Comparison of ENCODE assay signal across 11 mouse cellular contexts in the genomic region with DNA sequence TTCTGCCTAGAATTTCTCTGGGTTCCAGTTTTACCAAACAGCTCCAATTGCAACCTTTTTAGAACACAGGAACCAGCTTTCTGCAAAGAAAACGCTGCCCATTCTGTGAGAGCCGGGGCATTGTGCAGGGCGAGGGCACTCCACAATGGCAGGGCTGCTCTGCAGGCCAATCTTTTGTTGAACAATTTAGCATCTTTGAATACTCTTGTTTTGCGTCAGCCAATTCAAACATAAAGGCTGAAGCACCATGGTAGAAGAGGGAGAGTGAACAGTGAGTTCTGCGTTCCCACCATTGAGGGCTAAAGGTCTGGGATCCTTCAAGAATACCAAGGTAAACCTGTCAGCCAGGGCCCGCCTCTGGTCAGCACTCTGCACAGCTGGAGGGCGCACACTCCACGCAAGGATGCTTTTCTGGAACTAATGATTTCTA. TPM values are rescaled to one million over a fixed set of nuclear protein-coding genes. Genes with fewer than 3 reads are reported as not detected.
A peak's percentile ranks its signal among the peaks of the same experiment; 100 is the strongest.
DNase-seq lines count a peak whose midpoint lies in the region; ATAC-seq and TF ChIP-seq lines count a peak whose summit lies in the region.
"Had no signal": no experiment of that assay in that cellular context is flagged by ENCODE, and none has a peak within 500 bp of the region (broad histone marks: within the 10 kb centered on the region; RNA-seq: fewer than 3 reads in every experiment).

No protein-coding gene starts in this region.

- no peak for DNase-seq in midbrain, embryonic 11.5 days (ENCODE audit: low spot score, missing footprints)
- no peak for DNase-seq in midbrain, postnatal 0 days (ENCODE audit: low spot score)
- no peak for DNase-seq in stomach, postnatal 0 days (ENCODE audit: low spot score)
- DNase-seq in kidney, adult 11 months, result no peak
- DNase-seq in heart, adult 11 months, result no peak
- DNase-seq: adrenal gland, postnatal 14 days; cerebellum, adult 11 months; right cerebral cortex, postnatal 14 days had no signal

- no peak overlapping the region for H3K9ac ChIP-seq in midbrain, embryonic 11.5 days (ENCODE audit: low read length)
- H3K9ac ChIP-seq in midbrain, postnatal 0 days (replicated peaks; ENCODE audit: low read length, poor library complexity, severe bottlenecking), result no peak overlapping the region
- H3K9ac ChIP-seq in forebrain, embryonic 12.5 days, result no peak overlapping the region
- no peak overlapping the region for H3K9ac ChIP-seq in hindbrain, embryonic 16.5 days (ENCODE audit: low read depth, low read length)
- no peak overlapping the region for H3K9ac ChIP-seq in stomach, postnatal 0 days (ENCODE audit: low read length)

- TF ChIP-seq EP300 in stomach, postnatal 0 days (optimal IDR thresholded peaks at IDR 0.05), result no peak

- no peaks in the 10 kb centered on the region for H3K9me3 ChIP-seq in midbrain, embryonic 11.5 days (ENCODE audit: control insufficient read depth, low read length)
- H3K9me3 ChIP-seq in midbrain, postnatal 0 days (ENCODE audit: low read length), result no peaks in the 10 kb centered on the region
- no peaks in the 10 kb centered on the region for H3K9me3 ChIP-seq in forebrain, embryonic 12.5 days
- no peaks in the 10 kb centered on the region for H3K9me3 ChIP-seq in hindbrain, embryonic 16.5 days (ENCODE audit: control insufficient read depth, low read length)
- H3K9me3 ChIP-seq in stomach, postnatal 0 days (ENCODE audit: control insufficient read depth, low read length), result no peaks in the 10 kb centered on the region
- H3K9me3 ChIP-seq: megakaryocyte, embryonic 14.5 days had no signal

- ATAC-seq in midbrain, embryonic 11.5 days (ENCODE audit: low FRiP score), result peak; percentile 69
- no peak for ATAC-seq in midbrain, postnatal 0 days (ENCODE audit: low FRiP score)
- peak; percentile 76 for ATAC-seq in forebrain, embryonic 12.5 days (ENCODE audit: low FRiP score)
- 0 out of 2 replicates have a peak, but pooled peaks have one; percentile 28 for ATAC-seq in hindbrain, embryonic 16.5 days
- ATAC-seq in stomach, postnatal 0 days (ENCODE audit: low FRiP score, low TSS enrichment), result peak; percentile 43; the same call in 1 of the 2 replicates

- no peak overlapping the region for H3K4me3 ChIP-seq in midbrain, embryonic 11.5 days (ENCODE audit: low read depth, low read length)
- no peak overlapping the region for H3K4me3 ChIP-seq in midbrain, postnatal 0 days (ENCODE audit: low read depth, low read length)
- H3K4me3 ChIP-seq in forebrain, embryonic 12.5 days (replicated peaks), result no peak overlapping the region
- H3K4me3 ChIP-seq in hindbrain, embryonic 16.5 days (ENCODE audit: low read length), result no peak overlapping the region
- no peak overlapping the region for H3K4me3 ChIP-seq in stomach, postnatal 0 days (ENCODE audit: low read depth, low read length)
- H3K4me3 ChIP-seq: megakaryocyte, embryonic 14.5 days had no signal

- peaks cover 39% of the 10 kb centered on the region for H3K4me1 ChIP-seq in midbrain, embryonic 11.5 days (ENCODE audit: control insufficient read depth, insufficient read depth, low read length)
- no peaks in the 10 kb centered on the region for H3K4me1 ChIP-seq in midbrain, postnatal 0 days (ENCODE audit: insufficient read depth, low read length)
- H3K4me1 ChIP-seq in forebrain, embryonic 12.5 days, result peaks cover 45% of the 10 kb centered on the region
- peaks cover 3% of the 10 kb centered on the region; the same call in 1 of the 2 replicates for H3K4me1 ChIP-seq in hindbrain, embryonic 16.5 days (ENCODE audit: control insufficient read depth, insufficient read depth, low read depth, low read length)
- H3K4me1 ChIP-seq in stomach, postnatal 0 days (replicated peaks; ENCODE audit: control insufficient read depth, insufficient read depth), result 0 out of 2 replicates have a peak, but pooled peaks cover 2% of the 10 kb centered on the region
- H3K4me1 ChIP-seq: megakaryocyte, embryonic 14.5 days had no signal

- peaks cover 42% of the 10 kb centered on the region for H3K36me3 ChIP-seq in midbrain, embryonic 11.5 days (ENCODE audit: control insufficient read depth, insufficient read depth, low read length)
- H3K36me3 ChIP-seq in midbrain, postnatal 0 days (ENCODE audit: insufficient read depth, low read length), result peaks cover 62% of the 10 kb centered on the region
- H3K36me3 ChIP-seq in forebrain, embryonic 12.5 days (replicated peaks), result peaks cover 81% of the 10 kb centered on the region
- peaks cover 42% of the 10 kb centered on the region for H3K36me3 ChIP-seq in hindbrain, embryonic 16.5 days (ENCODE audit: control insufficient read depth, insufficient read depth, low read length)
- peaks cover 35% of the 10 kb centered on the region for H3K36me3 ChIP-seq in stomach, postnatal 0 days (ENCODE audit: control insufficient read depth, insufficient read depth, low read length)

- H3K4me2 ChIP-seq in midbrain, embryonic 11.5 days, result 0 out of 2 replicates have a peak overlapping the region, but pooled peaks have one; percentile 12
- no peak overlapping the region for H3K4me2 ChIP-seq in midbrain, postnatal 0 days (ENCODE audit: low read depth, low read length, poor library complexity, severe bottlenecking)
- H3K4me2 ChIP-seq in forebrain, embryonic 12.5 days, result peak overlapping the region; percentile 25
- H3K4me2 ChIP-seq in hindbrain, embryonic 16.5 days (ENCODE audit: low read length), result no peak overlapping the region
- no peak overlapping the region for H3K4me2 ChIP-seq in stomach, postnatal 0 days (replicated peaks; ENCODE audit: low read depth)

- H3K27me3 ChIP-seq in midbrain, embryonic 11.5 days (ENCODE audit: control insufficient read depth, insufficient read depth, low read length), result no peaks in the 10 kb centered on the region
- no peaks in the 10 kb centered on the region for H3K27me3 ChIP-seq in midbrain, postnatal 0 days (ENCODE audit: insufficient read depth, low read length)
- no peaks in the 10 kb centered on the region for H3K27me3 ChIP-seq in forebrain, embryonic 12.5 days
- H3K27me3 ChIP-seq in hindbrain, embryonic 16.5 days (replicated peaks; ENCODE audit: control insufficient read depth, insufficient read depth, low read length), result no peaks in the 10 kb centered on the region
- no peaks in the 10 kb centered on the region for H3K27me3 ChIP-seq in stomach, postnatal 0 days (ENCODE audit: control insufficient read depth, insufficient read depth, low read length)
- H3K27me3 ChIP-seq: megakaryocyte, embryonic 14.5 days had no signal

- 22% methylated on average over 8 of the region's 8 CpGs for WGBS in midbrain, embryonic 11.5 days
- 27% methylated on average over 8 of the region's 8 CpGs for whole genome bisulfite sequencing in midbrain, postnatal 0 days
- WGBS in forebrain, embryonic 12.5 days, result 8% methylated on average over 8 of the region's 8 CpGs
- 19% methylated on average over 8 of the region's 8 CpGs for WGBS in hindbrain, embryonic 16.5 days
- WGBS in stomach, postnatal 0 days, result 42% methylated on average over 8 of the region's 8 CpGs

- H3K27ac ChIP-seq in midbrain, embryonic 11.5 days (ENCODE audit: low read depth, low read length), result peak overlapping the region; percentile 58
- no peak overlapping the region for H3K27ac ChIP-seq in midbrain, postnatal 0 days (ENCODE audit: low read depth, low read length)
- peak overlapping the region; percentile 80 for H3K27ac ChIP-seq in forebrain, embryonic 12.5 days
- peak overlapping the region; percentile 4; the same call in 1 of the 2 replicates for H3K27ac ChIP-seq in hindbrain, embryonic 16.5 days (ENCODE audit: low read depth, low read length)
- peak overlapping the region; percentile 53; the same call in 1 of the 2 replicates for H3K27ac ChIP-seq in stomach, postnatal 0 days (replicated peaks)

- no peak for TF ChIP-seq CTCF in midbrain, postnatal 0 days (IDR thresholded peaks at IDR 0.05)
- TF ChIP-seq CTCF in stomach, postnatal 0 days (IDR thresholded peaks at IDR 0.05; ENCODE audit: low read depth), result 0 out of 2 replicates have a peak, but pooled peaks have one; percentile 22

RNA-seq across cellular contexts. Expression of a gene that starts 17.9 kb away (rescaled TPM):
- 23.7 and 23.9 TPM in 2 replicates for polyA plus RNA-seq in midbrain, embryonic 11.5 days (2014; fragmentation: Nextera tagmentation; extraction: Ambion mirVana)
- total RNA-seq in midbrain, postnatal 0 days (2014; rRNA removed), result 12.1 and 17.7 TPM in 2 replicates
- polyA plus RNA-seq in midbrain, postnatal 0 days (2015; fragmentation: Nextera tagmentation; extraction: Ambion mirVana), result 9.2 and 9.3 TPM in 2 replicates
- 21.0 and 23.0 TPM in 2 replicates for polyA plus RNA-seq in forebrain, embryonic 12.5 days (2016; fragmentation: Nextera tagmentation; extraction: Ambion mirVana)
- polyA plus RNA-seq in hindbrain, embryonic 16.5 days (2015; fragmentation: Nextera tagmentation; extraction: Ambion mirVana), result 15.7 and 16.0 TPM in 2 replicates
- 9.3 TPM in 2 replicates for polyA plus RNA-seq in stomach, postnatal 0 days (2015; fragmentation: Nextera tagmentation; extraction: Ambion mirVana)

RNA-seq across cellular contexts. Expression of a gene that starts 58.5 kb away (rescaled TPM):
- 22.6 and 22.9 TPM in 2 replicates for polyA plus RNA-seq in midbrain, embryonic 11.5 days (2014; fragmentation: Nextera tagmentation; extraction: Ambion mirVana)
- total RNA-seq in midbrain, postnatal 0 days (2014; rRNA removed), result 27.8 and 29.9 TPM in 2 replicates
- polyA plus RNA-seq in midbrain, postnatal 0 days (2015; fragmentation: Nextera tagmentation; extraction: Ambion mirVana), result 6.8 and 7.9 TPM in 2 replicates
- polyA plus RNA-seq in forebrain, embryonic 12.5 days (2016; fragmentation: Nextera tagmentation; extraction: Ambion mirVana), result 24.0 and 24.4 TPM in 2 replicates
- polyA plus RNA-seq in hindbrain, embryonic 16.5 days (2015; fragmentation: Nextera tagmentation; extraction: Ambion mirVana), result 15.3 and 17.3 TPM in 2 replicates
- polyA plus RNA-seq in stomach, postnatal 0 days (2015; fragmentation: Nextera tagmentation; extraction: Ambion mirVana), result 8.4 and 8.5 TPM in 2 replicates

Comparison
In these comparisons a context has a peak if more than half of its experiments do, and no peak if none do; other contexts are left out.
1. H3K4me2 ChIP-seq: peak in midbrain, embryonic 11.5 days (single experiment) and forebrain, embryonic 12.5 days (single experiment); none in midbrain, postnatal 0 days (single experiment), hindbrain, embryonic 16.5 days (single experiment) and stomach, postnatal 0 days (single experiment).